Mouse (Mus musculus) thymus, adult 2 months (tissue): ENCODE results near the gene Tmem151b. TPM values are rescaled to one million over a fixed set of nuclear protein-coding genes. Genes with fewer than 3 reads are reported as not detected.

Source experiments
- DNase-seq: peaks from one replicate; pipeline ENCODE4 v3.0.0; 2021
- H3K27ac ChIP-seq: fragments of 200-500 bp; 2 replicates; pipeline ENCODE4 v1.5.1; 2012; ENCODE audit warnings: low read length, control low read depth; ENCODE audit not compliant: control insufficient read depth, insufficient read depth
- H3K27me3 ChIP-seq: fragments of 200-500 bp; 2 replicates; pipeline ENCODE4 v1.6.1; 2012; ENCODE audit warnings: mild to moderate bottlenecking, low read length, moderate library complexity, mixed read lengths; ENCODE audit not compliant: control insufficient read depth, insufficient read depth
- H3K36me3 ChIP-seq: fragments of 200-500 bp; 2 replicates; pipeline ENCODE4 v1.6.1; 2012; ENCODE audit warnings: mild to moderate bottlenecking, low read length, moderate library complexity; ENCODE audit not compliant: control insufficient read depth, insufficient read depth
- H3K4me1 ChIP-seq: fragments of 200-500 bp; replicated peaks from 2 replicates; pipeline ENCODE4 v1.6.1; 2012; ENCODE audit warnings: low read length; ENCODE audit not compliant: control insufficient read depth, insufficient read depth
- H3K4me3 ChIP-seq: fragments of 200-500 bp; 2 replicates; pipeline ENCODE4 v1.5.1; 2012; ENCODE audit warnings: mild to moderate bottlenecking, low read length, control low read depth, moderate library complexity; ENCODE audit not compliant: control insufficient read depth, insufficient read depth
- CTCF ChIP-seq: fragments of 200-500 bp; IDR thresholded peaks from 2 replicates; pipeline ENCODE4 v1.5.1; 2012; ENCODE audit warnings: mild to moderate bottlenecking, control low read depth, low read length, moderate library complexity, borderline replicate concordance; ENCODE audit not compliant: control insufficient read depth, poor library complexity, insufficient read depth; ENCODE audit errors: extremely low read depth
- POLR2A ChIP-seq: fragments of 200-500 bp; IDR thresholded peaks from 2 replicates; pipeline ENCODE4 v1.6.1; 2012; ENCODE audit warnings: mild to moderate bottlenecking, low read length, control low read depth, moderate library complexity; ENCODE audit not compliant: control insufficient read depth, poor library complexity, insufficient read depth; ENCODE audit errors: extremely low read depth
- WGBS: fragments of 180-500 bp; shearing (Covaris S2); methylation state at CpG from one replicate; pipeline ENCODE4 v1.1.7; 2018; 5-methylcytosine and 5-hydroxymethylcytosine counted together
- polyA plus RNA-seq: library from polyadenylated mRNA; depleted of rRNA; stranded (reverse); fragments of >200 nt; gene quantifications from 2 replicates; pipeline ENCODE4 v1.2.3, GENCODE M21; 2012; rRNA removed

The Tmem151b gene
- polyA plus RNA-seq, 1 experiment, result 44.6 TPM

GRCm38 (mm10) chr17:45499516-45499915 lies 50.0 kb downstream of the Tmem151b start:
- Histone ChIP-seq H3K27ac (no peak overlapping the region), H3K36me3 (no peaks in the 10 kb centered on the region), H3K27me3 (no peaks in the 10 kb centered on the region), H3K4me3 (no peak overlapping the region), H3K4me1 (peaks cover 60% of the 10 kb centered on the region)
- no peak for TF ChIP-seq CTCF
- TF ChIP-seq POLR2A, result no peak
- DNase-seq, result no peak
- whole genome bisulfite sequencing, result 21% methylated on average over 2 of the region's 2 CpGs

- TF ChIP-seq POLR2A, result no peak
- Histone ChIP-seq H3K4me1 (peaks cover 59% of the 10 kb centered on the region), H3K36me3 (no peaks in the 10 kb centered on the region), H3K27ac (no peak overlapping the region), H3K27me3 (no peaks in the 10 kb centered on the region), H3K4me3 (no peak overlapping the region)
- 95% methylated on average over 13 of the region's 13 CpGs for WGBS
- no peak for DNase-seq
Observed at GRCm38 (mm10) chr17:45498397-45498796, 51.1 kb downstream of the Tmem151b start.

- TF ChIP-seq CTCF, result no peak
- no peak for TF ChIP-seq POLR2A
- H3K4me1 ChIP-seq, result peaks cover 60% of the 10 kb centered on the region
- 86% methylated on average over 11 of the region's 11 CpGs for WGBS
- no peak overlapping the region for H3K4me3 ChIP-seq
- no peaks in the 10 kb centered on the region for H3K27me3 ChIP-seq
- H3K36me3 ChIP-seq, result no peaks in the 10 kb centered on the region
- peak overlapping the region; percentile 66 for H3K27ac ChIP-seq
- DNase-seq, result no peak
Observed at GRCm38 (mm10) chr17:45495398-45495797, 54.1 kb downstream of the Tmem151b start.

Other genes starting within 250 kb of the Tmem151b start
- gene Cdc5l, start 115.9 kb downstream of the Tmem151b start, polyA plus RNA-seq, result 14.3 and 17.4 TPM in 2 replicates
- gene Spats1, start 74.3 kb downstream of the Tmem151b start, polyA plus RNA-seq, result 0.06 and 0.30 TPM in 2 replicates
- 70.9 and 78.7 TPM in 2 replicates for gene Aars2, start 42.8 kb downstream of the Tmem151b start, polyA plus RNA-seq
- 0.87 and 1.2 TPM in 2 replicates for gene Tcte1, start 26.2 kb downstream of the Tmem151b start, polyA plus RNA-seq
- gene Nfkbie, start 6.0 kb upstream of the Tmem151b start, polyA plus RNA-seq, result 64.5 and 77.4 TPM in 2 replicates
- 135 and 137 TPM in 2 replicates for gene Slc35b2, start 14.2 kb upstream of the Tmem151b start, polyA plus RNA-seq
- 455 and 506 TPM in 2 replicates for gene Hsp90ab1, start 23.6 kb upstream of the Tmem151b start, polyA plus RNA-seq
- 358 and 385 TPM in 2 replicates for gene Slc29a1, start 49.9 kb upstream of the Tmem151b start, polyA plus RNA-seq
- gene Mymx, start 52.4 kb upstream of the Tmem151b start, polyA plus RNA-seq, result 0.61 and 1.3 TPM in 2 replicates
- 0.09 and 0.11 TPM in 2 replicates for gene Capn11, start 109.6 kb upstream of the Tmem151b start, polyA plus RNA-seq
- 164 and 173 TPM in 2 replicates for gene Mrpl14, start 136.6 kb upstream of the Tmem151b start, polyA plus RNA-seq
- gene Tmem63b, start 137.2 kb upstream of the Tmem151b start, polyA plus RNA-seq, result 119 TPM in 2 replicates
- not detected in 2 replicates for gene 1600014C23Rik, start 184.2 kb upstream of the Tmem151b start, polyA plus RNA-seq